Mouse (Mus musculus) midbrain, embryonic 11.5 days (tissue): Measurements from ENCODE around the gene Gramd1b. TPM values are rescaled to one million over a fixed set of nuclear protein-coding genes. Genes with fewer than 3 reads are reported as not detected.

Experiments used
- ATAC-seq: fragments of 200-750 bp; cut with Nextera tagmentation; 2 replicates; pipeline ENCODE4 v1.8.0; 2017; ENCODE audit warnings: moderate TSS enrichment, moderate library complexity; ENCODE audit not compliant: low FRiP score
- DNase-seq: peaks from one replicate; pipeline ENCODE4 v3.0.0; 2015; ENCODE audit warnings: low spot score; ENCODE audit errors: missing footprints
- H3K27ac ChIP-seq: fragments of 300-500 bp; sonication (generic); 2 replicates; pipeline ENCODE4 v1.5.1; 2014; ENCODE audit warnings: low read depth, low read length
- H3K27me3 ChIP-seq: fragments of 300-500 bp; sonication (generic); 2 replicates; pipeline ENCODE4 v1.6.1; 2014; ENCODE audit warnings: mild to moderate bottlenecking, low read length, moderate library complexity, mixed read lengths; ENCODE audit not compliant: control insufficient read depth, insufficient read depth
- H3K36me3 ChIP-seq: fragments of 300-500 bp; sonication (generic); 2 replicates; pipeline ENCODE4 v1.6.1; 2014; ENCODE audit warnings: mild to moderate bottlenecking, low read length, moderate library complexity, mixed read lengths; ENCODE audit not compliant: control insufficient read depth, insufficient read depth
- H3K4me1 ChIP-seq: fragments of 300-500 bp; sonication (generic); 2 replicates; pipeline ENCODE4 v1.6.1; 2014; ENCODE audit warnings: low read length; ENCODE audit not compliant: control insufficient read depth, insufficient read depth
- H3K4me2 ChIP-seq: fragments of 300-500 bp; sonication (generic); 2 replicates; pipeline ENCODE4 v1.6.1; 2014; ENCODE audit warnings: mild to moderate bottlenecking, moderate library complexity
- H3K4me3 ChIP-seq: fragments of 300-500 bp; sonication (generic); 2 replicates; pipeline ENCODE4 v1.5.1; 2014; ENCODE audit warnings: low read depth, low read length
- H3K9ac ChIP-seq: fragments of 300-500 bp; sonication (generic); 2 replicates; pipeline ENCODE4 v1.6.1; 2014; ENCODE audit warnings: low read length
- H3K9me3 ChIP-seq: fragments of 300-500 bp; sonication (generic); 2 replicates; pipeline ENCODE4 v1.6.1; 2016; ENCODE audit warnings: low read length; ENCODE audit not compliant: control insufficient read depth
- WGBS: fragments of 180-500 bp; shearing (Covaris S2); extraction: QIAGEN DNeasy Blood & Tissue Kit; methylation state at CpG from one replicate; pipeline ENCODE4 v1.1.7; 2014; 5-methylcytosine and 5-hydroxymethylcytosine counted together
- polyA plus RNA-seq: library from polyadenylated mRNA; unstranded; fragments of >200 nt; fragmentation: Nextera tagmentation; extraction: Ambion mirVana; gene quantifications from 2 replicates; pipeline ENCODE4 v1.2.1, GENCODE M21; 2014

Gramd1b gene
- polyA plus RNA-seq, 1 experiment from 2014 or later = 2.5 TPM

GRCm38 (mm10) chr9:40381416-40382411 is 149.5 kb downstream of the Gramd1b start:
- 13% methylated on average over 15 of the region's 15 CpGs for WGBS
- H3K27ac ChIP-seq = no peak overlapping the region
- H3K4me2 ChIP-seq = no peak overlapping the region
- no peaks in the 10 kb centered on the region for H3K9me3 ChIP-seq
- no peak overlapping the region for H3K4me3 ChIP-seq
- DNase-seq (peak; percentile 81), ATAC-seq (peak; percentile 79)
- H3K36me3 ChIP-seq = no peaks in the 10 kb centered on the region
- H3K9ac ChIP-seq = no peak overlapping the region; the same call in 1 of the 2 replicates
- H3K27me3 ChIP-seq = no peaks in the 10 kb centered on the region
- peaks cover 6% of the 10 kb centered on the region for H3K4me1 ChIP-seq

- ATAC-seq (peak; percentile 10; the same call in 1 of the 2 replicates), DNase-seq (no peak)
- Histone ChIP-seq H3K27me3 (no peaks in the 10 kb centered on the region), H3K36me3 (no peaks in the 10 kb centered on the region), H3K9ac (no peak overlapping the region), H3K27ac (no peak overlapping the region), H3K9me3 (no peaks in the 10 kb centered on the region), H3K4me3 (no peak overlapping the region), H3K4me1 (peaks cover 13% of the 10 kb centered on the region), H3K4me2 (peak overlapping the region; percentile 39; the same call in 1 of the 2 replicates)
- WGBS = 57% methylated on average over 9 of the region's 9 CpGs
These were observed 154.3 kb downstream of the Gramd1b start for GRCm38 (mm10) chr9:40376711-40377410.

GRCm38 (mm10) chr9:40376139-40376541 is 155.0 kb downstream of the Gramd1b start:
- peaks cover 10% of the 10 kb centered on the region for H3K4me1 ChIP-seq
- WGBS = 6% methylated on average over 11 of the region's 11 CpGs
- peak; percentile 85 for ATAC-seq
- 0 out of 2 replicates have a peak overlapping the region, but pooled peaks have one; percentile 2 for H3K27ac ChIP-seq
- H3K4me3 ChIP-seq = peak overlapping the region; percentile 16
- no peaks in the 10 kb centered on the region for H3K9me3 ChIP-seq
- no peaks in the 10 kb centered on the region for H3K36me3 ChIP-seq
- DNase-seq = peak; percentile 90
- H3K9ac ChIP-seq = peak overlapping the region; percentile 48
- peak overlapping the region; percentile 39 for H3K4me2 ChIP-seq
- no peaks in the 10 kb centered on the region for H3K27me3 ChIP-seq

- Histone ChIP-seq H3K9ac (peak overlapping the region; percentile 48), H3K36me3 (no peaks in the 10 kb centered on the region), H3K9me3 (no peaks in the 10 kb centered on the region), H3K27ac (no peak overlapping the region), H3K4me1 (peaks cover 10% of the 10 kb centered on the region), H3K4me2 (peak overlapping the region; percentile 39; the same call in 1 of the 2 replicates), H3K4me3 (no peak overlapping the region), H3K27me3 (no peaks in the 10 kb centered on the region)
- ATAC-seq = no peak
- no peak for DNase-seq
- WGBS = 42% methylated on average over 6 of the region's 6 CpGs
These were observed 155.7 kb downstream of the Gramd1b start for GRCm38 (mm10) chr9:40375518-40375917.

DNA sequence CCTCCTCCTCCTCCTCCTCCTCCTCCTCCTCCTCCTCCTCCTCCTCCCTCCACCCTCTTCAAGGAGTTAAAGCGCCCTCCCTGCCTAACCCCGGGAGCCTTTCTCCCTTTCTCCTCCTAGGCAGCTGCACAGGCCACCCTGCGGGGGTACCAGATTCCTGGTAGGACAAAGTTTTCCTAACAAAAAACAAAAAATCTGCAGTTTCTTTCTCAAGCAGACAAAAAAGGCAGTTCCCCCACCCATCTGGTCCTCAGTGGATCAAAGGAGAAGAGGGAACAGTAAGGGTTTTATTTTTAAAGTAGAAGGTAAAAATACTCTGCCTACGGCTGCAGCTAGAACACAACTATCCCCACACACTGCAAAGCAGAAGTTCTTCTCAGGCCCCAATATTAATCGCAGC is 156.2 kb downstream of the Gramd1b start:
- Histone ChIP-seq H3K27ac (no peak overlapping the region), H3K4me2 (no peak overlapping the region), H3K36me3 (no peaks in the 10 kb centered on the region), H3K4me1 (peaks cover 10% of the 10 kb centered on the region), H3K9ac (0 out of 2 replicates have a peak overlapping the region, but pooled peaks have one; percentile 1), H3K9me3 (no peaks in the 10 kb centered on the region), H3K27me3 (no peaks in the 10 kb centered on the region), H3K4me3 (no peak overlapping the region)
- no peak for ATAC-seq
- WGBS = 31% methylated on average over 4 of the region's 5 CpGs
- no peak for DNase-seq

GRCm38 (mm10) chr9:40374533-40374971 is 156.6 kb downstream of the Gramd1b start:
- no peaks in the 10 kb centered on the region for H3K9me3 ChIP-seq
- DNase-seq (no peak), ATAC-seq (no peak)
- no peak overlapping the region for H3K9ac ChIP-seq
- no peak overlapping the region for H3K27ac ChIP-seq
- H3K36me3 ChIP-seq = no peaks in the 10 kb centered on the region
- H3K4me3 ChIP-seq = no peak overlapping the region
- 54% methylated on average over 6 of the region's 6 CpGs for WGBS
- no peak overlapping the region for H3K4me2 ChIP-seq
- H3K27me3 ChIP-seq = no peaks in the 10 kb centered on the region
- H3K4me1 ChIP-seq = peaks cover 10% of the 10 kb centered on the region

- H3K4me2 ChIP-seq = no peak overlapping the region
- no peak overlapping the region for H3K27ac ChIP-seq
- no peak overlapping the region for H3K4me3 ChIP-seq
- ATAC-seq = no peak
- no peaks in the 10 kb centered on the region for H3K36me3 ChIP-seq
- DNase-seq = no peak
- peaks cover 10% of the 10 kb centered on the region for H3K4me1 ChIP-seq
- no peaks in the 10 kb centered on the region for H3K27me3 ChIP-seq
- WGBS = 76% methylated on average over 11 of the region's 11 CpGs
- H3K9me3 ChIP-seq = no peaks in the 10 kb centered on the region
- H3K9ac ChIP-seq = no peak overlapping the region
These were observed 157.1 kb downstream of the Gramd1b start for GRCm38 (mm10) chr9:40374052-40374451.

DNA sequence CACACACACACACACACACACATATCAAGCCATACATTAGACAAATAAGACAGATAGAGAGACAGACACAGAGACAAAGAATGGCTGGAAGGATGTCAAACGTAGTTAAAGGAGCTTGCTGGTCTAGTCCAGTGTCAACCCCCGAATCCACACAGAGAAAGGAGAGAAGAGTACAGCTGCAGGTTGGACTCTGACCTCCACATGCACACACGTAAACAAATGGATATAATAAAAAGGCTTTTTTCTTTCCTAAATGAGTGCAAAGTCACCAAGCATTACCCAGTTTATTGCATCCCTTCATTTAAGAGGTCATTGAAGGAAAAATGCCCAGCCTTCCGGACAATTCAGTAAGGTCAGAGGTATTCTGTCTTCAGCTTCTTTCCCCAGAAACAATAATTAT is 161.0 kb downstream of the Gramd1b start:
- Histone ChIP-seq H3K27me3 (no peaks in the 10 kb centered on the region), H3K4me3 (no peak overlapping the region), H3K36me3 (no peaks in the 10 kb centered on the region), H3K9me3 (no peaks in the 10 kb centered on the region), H3K4me2 (no peak overlapping the region), H3K27ac (no peak overlapping the region), H3K9ac (no peak overlapping the region), H3K4me1 (peaks cover 3% of the 10 kb centered on the region; the same call in 1 of the 2 replicates)
- 90% methylated on average over 4 of the region's 4 CpGs for WGBS
- ATAC-seq = no peak
- no peak for DNase-seq
